Comparison of ENCODE assay signal across 17 mouse cellular contexts in genomic region chr16:73007434-73007833, GRCm38 (mm10).
DNase-seq lines count a peak whose midpoint lies in the region; ATAC-seq and TF ChIP-seq lines count a peak whose summit lies in the region.
"Had no signal": no experiment of that assay in that cellular context is flagged by ENCODE, and none has a peak within 500 bp of the region (broad histone marks: within the 10 kb centered on the region; RNA-seq: fewer than 3 reads in every experiment).

No protein-coding gene starts in this region.

- DNase-seq in forebrain, embryonic 10.5 days (ENCODE audit: extremely low spot score, low spot score): no peak
- no peak for DNase-seq in forebrain, postnatal 0 days
- peak; percentile 22 for DNase-seq in kidney, postnatal 0 days (ENCODE audit: low spot score)
- DNase-seq in kidney, adult 18-20 months: no peak
- DNase-seq in limb, embryonic 10.5 days (ENCODE audit: low spot score): peak; percentile 68
- no peak for DNase-seq in cerebellum, postnatal 36 days
- DNase-seq in natural killer cell, adult 2 months (ENCODE audit: low spot score in 2 of 2): no peak
- DNase-seq: cerebellum, adult 11 months; cerebellum, postnatal 25 days; heart, adult 2 months; lung, embryonic 14.5 days; right cerebral cortex, postnatal 4 days had no signal

- H3K4me3 ChIP-seq in forebrain, embryonic 10.5 days: no peak overlapping the region
- H3K4me3 ChIP-seq in forebrain, postnatal 0 days (ENCODE audit: low read depth, low read length): no peak overlapping the region
- no peak overlapping the region for H3K4me3 ChIP-seq in kidney, postnatal 0 days (replicated peaks; ENCODE audit: low read depth, low read length)
- peak overlapping the region; percentile 4; the same call in 1 of the 2 replicates for H3K4me3 ChIP-seq in limb, embryonic 10.5 days
- H3K4me3 ChIP-seq in neural tube, embryonic 13.5 days: no peak overlapping the region
- H3K4me3 ChIP-seq: erythroblast, embryonic 14.5 days; heart, adult 2 months; left cerebral cortex, adult 2 months had no signal

- 59% methylated on average over 8 of the region's 8 CpGs for WGBS in forebrain, embryonic 10.5 days
- WGBS in forebrain, postnatal 0 days: 32% methylated on average over 8 of the region's 8 CpGs
- 28% methylated on average over 8 of the region's 8 CpGs for WGBS in kidney, postnatal 0 days
- WGBS in limb, embryonic 10.5 days: 19% methylated on average over 8 of the region's 8 CpGs
- 24% methylated on average over 8 of the region's 8 CpGs for WGBS in neural tube, embryonic 13.5 days

- TF ChIP-seq CTCF in forebrain, postnatal 0 days (IDR thresholded peaks at IDR 0.05; ENCODE audit: low read depth): no peak
- TF ChIP-seq CTCF in kidney, postnatal 0 days (IDR thresholded peaks at IDR 0.05; ENCODE audit: low read depth): no peak

- H3K27ac ChIP-seq in forebrain, embryonic 10.5 days: 0 out of 2 replicates have a peak overlapping the region, but pooled peaks have one; percentile 22
- H3K27ac ChIP-seq in forebrain, postnatal 0 days (ENCODE audit: low read depth, low read length): no peak overlapping the region
- H3K27ac ChIP-seq in kidney, postnatal 0 days: no peak overlapping the region
- peak overlapping the region; percentile 83 for H3K27ac ChIP-seq in limb, embryonic 10.5 days
- H3K27ac ChIP-seq in neural tube, embryonic 13.5 days (replicated peaks): peak overlapping the region; percentile 34
- H3K27ac ChIP-seq: heart, adult 2 months; left cerebral cortex, adult 2 months had no signal

- H3K4me2 ChIP-seq in forebrain, postnatal 0 days (ENCODE audit: low read depth): no peak overlapping the region
- H3K4me2 ChIP-seq in kidney, postnatal 0 days (ENCODE audit: low read length): no peak overlapping the region
- H3K4me2 ChIP-seq in neural tube, embryonic 13.5 days: no peak overlapping the region
- H3K4me2 ChIP-seq: lung, embryonic 14.5 days had no signal

- H3K4me1 ChIP-seq in forebrain, embryonic 10.5 days: peaks cover 16% of the 10 kb centered on the region
- no peaks in the 10 kb centered on the region for H3K4me1 ChIP-seq in forebrain, postnatal 0 days (ENCODE audit: insufficient read depth)
- H3K4me1 ChIP-seq in kidney, postnatal 0 days (replicated peaks; ENCODE audit: insufficient read depth, low read length): no peaks in the 10 kb centered on the region
- peaks cover 51% of the 10 kb centered on the region for H3K4me1 ChIP-seq in limb, embryonic 10.5 days
- peaks cover 20% of the 10 kb centered on the region for H3K4me1 ChIP-seq in neural tube, embryonic 13.5 days (replicated peaks)

- peaks cover 8% of the 10 kb centered on the region for H3K36me3 ChIP-seq in forebrain, embryonic 10.5 days (replicated peaks)
- 0 out of 2 replicates have a peak, but pooled peaks cover 8% of the 10 kb centered on the region for H3K36me3 ChIP-seq in forebrain, postnatal 0 days (ENCODE audit: insufficient read depth)
- H3K36me3 ChIP-seq in kidney, postnatal 0 days (ENCODE audit: insufficient read depth, low read length): 0 out of 2 replicates have a peak, but pooled peaks cover 4% of the 10 kb centered on the region
- peaks cover 16% of the 10 kb centered on the region for H3K36me3 ChIP-seq in limb, embryonic 10.5 days
- peaks cover 13% of the 10 kb centered on the region for H3K36me3 ChIP-seq in neural tube, embryonic 13.5 days

- ATAC-seq in forebrain, postnatal 0 days: no peak
- ATAC-seq in kidney, postnatal 0 days (replicated peaks; ENCODE audit: low FRiP score, low read depth): no peak
- peak; percentile 62 for ATAC-seq in neural tube, embryonic 13.5 days (ENCODE audit: low read depth)
- ATAC-seq: Patski had no signal

- no peaks in the 10 kb centered on the region for H3K27me3 ChIP-seq in forebrain, embryonic 10.5 days (ENCODE audit: poor library complexity, severe bottlenecking)
- no peaks in the 10 kb centered on the region for H3K27me3 ChIP-seq in forebrain, postnatal 0 days (ENCODE audit: insufficient read depth, low read length)
- H3K27me3 ChIP-seq in kidney, postnatal 0 days (ENCODE audit: insufficient read depth, low read length): no peaks in the 10 kb centered on the region
- H3K27me3 ChIP-seq in limb, embryonic 10.5 days (ENCODE audit: low read depth, poor library complexity, severe bottlenecking): no peaks in the 10 kb centered on the region
- no peaks in the 10 kb centered on the region for H3K27me3 ChIP-seq in neural tube, embryonic 13.5 days
- H3K27me3 ChIP-seq: CH12.LX had no signal

- H3K9ac ChIP-seq in forebrain, postnatal 0 days: no peak overlapping the region
- no peak overlapping the region for H3K9ac ChIP-seq in kidney, postnatal 0 days (ENCODE audit: low read depth, low read length)
- H3K9ac ChIP-seq in neural tube, embryonic 13.5 days: no peak overlapping the region
- H3K9ac ChIP-seq: lung, embryonic 14.5 days had no signal

- peaks cover 5% of the 10 kb centered on the region for H3K9me3 ChIP-seq in forebrain, embryonic 10.5 days
- no peaks in the 10 kb centered on the region for H3K9me3 ChIP-seq in forebrain, postnatal 0 days (ENCODE audit: low read length)
- H3K9me3 ChIP-seq in kidney, postnatal 0 days (replicated peaks; ENCODE audit: low read length): no peaks in the 10 kb centered on the region
- H3K9me3 ChIP-seq in limb, embryonic 10.5 days (replicated peaks): no peaks in the 10 kb centered on the region
- H3K9me3 ChIP-seq in neural tube, embryonic 13.5 days: no peaks in the 10 kb centered on the region

Comparison
In these comparisons a context has a peak if more than half of its experiments do, and no peak if none do; other contexts are left out.
1. DNase-seq: peak in kidney, postnatal 0 days (single experiment) and limb, embryonic 10.5 days (single experiment); none in forebrain, embryonic 10.5 days (single experiment), forebrain, postnatal 0 days (single experiment), kidney, adult 18-20 months (single experiment), cerebellum, postnatal 36 days (0 of 2) and natural killer cell, adult 2 months (0 of 2).
2. H3K27ac ChIP-seq: peak in forebrain, embryonic 10.5 days (single experiment), limb, embryonic 10.5 days (single experiment) and neural tube, embryonic 13.5 days (single experiment); none in forebrain, postnatal 0 days (single experiment) and kidney, postnatal 0 days (single experiment).